Mouse (Mus musculus) c-Kit-positive CD71-negative TER-119-negative erythroid progenitor cells, embryonic 14.5 days (primary cell): ENCODE results near the gene Arhgap19.
"Not testable (repeated sequence)": the region's sequence is repeated elsewhere in the genome, so short reads cannot be mapped to it uniquely, and the experiment has no call there.

Experiments used
- DNase-seq: peaks from one replicate; pipeline ENCODE4 v3.0.0-alpha.2; 2013; ENCODE audit warnings: low read depth

The Arhgap19 gene

GRCm38 (mm10) chr19:41801742-41802369 lies at the start of gene Arhgap19:
Gene Arhgap19, minus strand, starts transcription at chr19:41802047.
- peak; percentile 90 for DNase-seq

GRCm38 (mm10) chr19:41850719-41851543 lies 49.1 kb upstream of the Arhgap19 start:
- no peak for DNase-seq

GRCm38 (mm10) chr19:41850021-41850718 lies 48.3 kb upstream of the Arhgap19 start:
- no peak for DNase-seq

- DNase-seq: peak; percentile 87
These were observed 46.4 kb upstream of the Arhgap19 start, which contains the start of gene Frat2 for GRCm38 (mm10) chr19:41847992-41848851. Gene Frat2, minus strand, starts transcription at chr19:41848132.

- not testable (repeated sequence) for DNase-seq
These were observed 45.8 kb upstream of the Arhgap19 start for GRCm38 (mm10) chr19:41847614-41847991.

GRCm38 (mm10) chr19:41847091-41847581 lies 45.3 kb upstream of the Arhgap19 start:
- no peak for DNase-seq

GRCm38 (mm10) chr19:41846366-41847090 lies 44.7 kb upstream of the Arhgap19 start:
- no peak for DNase-seq

GRCm38 (mm10) chr19:41844345-41844744 lies 42.5 kb upstream of the Arhgap19 start:
- DNase-seq: no peak

GRCm38 (mm10) chr19:41842706-41843105 lies 40.9 kb upstream of the Arhgap19 start:
- no peak for DNase-seq

- no peak for DNase-seq
These were observed 40.3 kb upstream of the Arhgap19 start for GRCm38 (mm10) chr19:41842196-41842595.

- no peak for DNase-seq
These were observed 39.4 kb upstream of the Arhgap19 start for GRCm38 (mm10) chr19:41841105-41841750.

- no peak for DNase-seq
These were observed 37.8 kb upstream of the Arhgap19 start for GRCm38 (mm10) chr19:41839685-41840084.

- no peak for DNase-seq
These were observed 37.0 kb upstream of the Arhgap19 start for GRCm38 (mm10) chr19:41838808-41839207.

GRCm38 (mm10) chr19:41837917-41838261 lies 36.0 kb upstream of the Arhgap19 start:
- DNase-seq: no peak

- DNase-seq: no peak
These were observed 35.5 kb upstream of the Arhgap19 start for GRCm38 (mm10) chr19:41837194-41837916.

- DNase-seq: no peak
These were observed 34.9 kb upstream of the Arhgap19 start for GRCm38 (mm10) chr19:41836719-41837118.

- DNase-seq: no peak
These were observed 34.0 kb upstream of the Arhgap19 start for GRCm38 (mm10) chr19:41835816-41836215.

- no peak for DNase-seq
These were observed 33.6 kb upstream of the Arhgap19 start for GRCm38 (mm10) chr19:41835407-41835806.

GRCm38 (mm10) chr19:41832501-41833201 lies 30.8 kb upstream of the Arhgap19 start:
- no peak for DNase-seq
